Mouse (Mus musculus) MEL (cell line): Measurements from ENCODE around the gene Zfp609.

Experiments
- CTCF ChIP-seq, 3 experiments: IDR thresholded peaks in 2 of 3; conservative IDR thresholded peaks in 1 of 3; 2 replicates each; pipeline ENCODE4 v1.5.1; 2011 to 2012; ENCODE audit warnings: low read length in 3 of 3, low read depth in 2 of 3, mild to moderate bottlenecking in 2 of 3, improper control_type of control experiment in 1 of 3, inconsistent platforms in 1 of 3, mixed read lengths in 1 of 3, moderate library complexity in 1 of 3; ENCODE audit not compliant: control insufficient read depth in 1 of 3, insufficient read depth in 1 of 3, poor library complexity in 1 of 3, severe bottlenecking in 1 of 3
- EP300 ChIP-seq, 2 experiments: IDR thresholded peaks; 2 replicates each; pipeline ENCODE4 v1.6.1; 2011; ENCODE audit warnings: improper control_type of control experiment in 2 of 2, low read length in 2 of 2, low read depth in 1 of 2, mild to moderate bottlenecking in 1 of 2
- KAT2A ChIP-seq: conservative IDR thresholded peaks from 2 replicates; pipeline ENCODE4 v1.6.1; 2012; ENCODE audit warnings: low read depth, low read length, improper control_type of control experiment, inconsistent platforms
- MEF2A ChIP-seq: IDR thresholded peaks from 2 replicates; pipeline ENCODE4 v1.6.1; 2014; ENCODE audit warnings: low read depth, mild to moderate bottlenecking, inconsistent platforms, low read length, improper control_type of control experiment; ENCODE audit not compliant: poor library complexity, insufficient replicate concordance, severe bottlenecking; ENCODE audit errors: extremely low read depth
- POLR2A ChIP-seq, 2 experiments: IDR thresholded peaks; 2 replicates each; pipeline ENCODE4 v1.6.1; 2011 to 2012; ENCODE audit warnings: low read length in 2 of 2, mild to moderate bottlenecking in 2 of 2, control low read depth in 1 of 2, improper control_type of control experiment in 1 of 2, low read depth in 1 of 2, moderate library complexity in 1 of 2; ENCODE audit not compliant: control insufficient read depth in 1 of 2, insufficient read depth in 1 of 2, poor library complexity in 1 of 2
- POLR2AphosphoS2 ChIP-seq: IDR thresholded peaks from 2 replicates; pipeline ENCODE4 v1.6.1; 2011; ENCODE audit warnings: low read length, improper control_type of control experiment
- USF1 ChIP-seq: IDR thresholded peaks from 2 replicates; pipeline ENCODE4 v1.6.1; 2014; ENCODE audit warnings: low read depth, mild to moderate bottlenecking, inconsistent platforms, low read length, improper control_type of control experiment, moderate library complexity
- ZC3H11A ChIP-seq: IDR thresholded peaks from 2 replicates; pipeline ENCODE4 v1.6.1; 2012; ENCODE audit warnings: low read depth, mild to moderate bottlenecking, inconsistent platforms, low read length, improper control_type of control experiment

GRCm38 (mm10) chr9:65776874-65777432 is 50.4 kb downstream of the Zfp609 start:
- TF ChIP-seq POLR2A (IDR thresholded peaks at IDR 0.05; ENCODE audit: control insufficient read depth in 1 of 2, insufficient read depth in 1 of 2, low read depth in 1 of 2, low read length in 2 of 2, poor library complexity in 1 of 2): no peak
- no peak for TF ChIP-seq ZC3H11A
- TF ChIP-seq CTCF (IDR thresholded peaks at IDR 0.05 in 2 of 3, conservative IDR thresholded peaks at IDR 0.05 in 1 of 3; ENCODE audit: control insufficient read depth in 1 of 3, insufficient read depth in 1 of 3, low read depth in 2 of 3, low read length in 3 of 3, poor library complexity in 1 of 3, severe bottlenecking in 1 of 3): no peak
- TF ChIP-seq POLR2AphosphoS2: no peak
- no peak for TF ChIP-seq USF1
- TF ChIP-seq KAT2A: no peak
- no peak for TF ChIP-seq MEF2A
- TF ChIP-seq EP300 (IDR thresholded peaks at IDR 0.05; ENCODE audit: low read depth in 1 of 2, low read length in 2 of 2): no peak
